Mouse (Mus musculus) heart, embryonic 10.5 days (tissue): ENCODE measurements around the gene Ppfia2. TPM values are rescaled to one million over a fixed set of nuclear protein-coding genes. Genes with fewer than 3 reads are reported as not detected.

Source experiments
- DNase-seq: peaks from one replicate; pipeline ENCODE4 v3.0.0-alpha.2; 2017; ENCODE audit warnings: low spot score
- H3K27ac ChIP-seq: fragments of 300-500 bp; sonication (generic); 2 replicates; pipeline ENCODE4 v1.5.1; 2016; ENCODE audit warnings: mild to moderate bottlenecking
- H3K27me3 ChIP-seq: fragments of 300-500 bp; sonication (generic); 2 replicates; pipeline ENCODE4 v1.6.1; 2016; ENCODE audit warnings: mild to moderate bottlenecking; ENCODE audit not compliant: poor library complexity, insufficient read depth, severe bottlenecking
- H3K36me3 ChIP-seq: fragments of 300-500 bp; sonication (generic); 2 replicates; pipeline ENCODE4 v1.6.1; 2016; ENCODE audit warnings: mild to moderate bottlenecking, moderate library complexity
- H3K4me1 ChIP-seq: fragments of 300-500 bp; sonication (generic); 2 replicates; pipeline ENCODE4 v1.6.1; 2016; ENCODE audit warnings: mild to moderate bottlenecking
- H3K4me3 ChIP-seq: fragments of 300-500 bp; sonication (generic); 2 replicates; pipeline ENCODE4 v1.5.1; 2016; ENCODE audit warnings: mild to moderate bottlenecking, moderate library complexity
- H3K9me3 ChIP-seq: fragments of 300-500 bp; sonication (generic); 2 replicates; pipeline ENCODE4 v1.6.1; 2016; ENCODE audit warnings: mild to moderate bottlenecking, moderate library complexity
- WGBS: fragments of 180-500 bp; shearing (Covaris S2); methylation state at CpG from one replicate; pipeline ENCODE4 v1.1.7; 2016; 5-methylcytosine and 5-hydroxymethylcytosine counted together
- polyA plus RNA-seq: library from polyadenylated mRNA; unstranded; fragments of >200 nt; fragmentation: Nextera tagmentation; extraction: Ambion mirVana; gene quantifications from 2 replicates; pipeline ENCODE4 v1.2.1, GENCODE M21; 2016

Gene Ppfia2
- polyA plus RNA-seq, 1 experiment from 2014 or later: 0.10 TPM

- 68% methylated on average over 2 of the region's 2 CpGs for WGBS
- no peak overlapping the region for H3K27ac ChIP-seq
- H3K4me1 ChIP-seq: no peaks in the 10 kb centered on the region
- DNase-seq: no peak
- H3K36me3 ChIP-seq: no peaks in the 10 kb centered on the region
- H3K27me3 ChIP-seq: no peaks in the 10 kb centered on the region
- H3K9me3 ChIP-seq: no peaks in the 10 kb centered on the region
- H3K4me3 ChIP-seq: no peak overlapping the region
Observed at GRCm38 (mm10) chr10:106732265-106732664, 262.1 kb downstream of the Ppfia2 start.

GRCm38 (mm10) chr10:106736230-106737063, 266.3 kb downstream of the Ppfia2 start:
- WGBS: 85% methylated on average over 4 of the region's 4 CpGs
- no peak for DNase-seq
- no peaks in the 10 kb centered on the region for H3K4me1 ChIP-seq
- no peak overlapping the region for H3K27ac ChIP-seq
- H3K4me3 ChIP-seq: no peak overlapping the region
- H3K9me3 ChIP-seq: no peaks in the 10 kb centered on the region
- H3K27me3 ChIP-seq: no peaks in the 10 kb centered on the region
- H3K36me3 ChIP-seq: no peaks in the 10 kb centered on the region

DNA sequence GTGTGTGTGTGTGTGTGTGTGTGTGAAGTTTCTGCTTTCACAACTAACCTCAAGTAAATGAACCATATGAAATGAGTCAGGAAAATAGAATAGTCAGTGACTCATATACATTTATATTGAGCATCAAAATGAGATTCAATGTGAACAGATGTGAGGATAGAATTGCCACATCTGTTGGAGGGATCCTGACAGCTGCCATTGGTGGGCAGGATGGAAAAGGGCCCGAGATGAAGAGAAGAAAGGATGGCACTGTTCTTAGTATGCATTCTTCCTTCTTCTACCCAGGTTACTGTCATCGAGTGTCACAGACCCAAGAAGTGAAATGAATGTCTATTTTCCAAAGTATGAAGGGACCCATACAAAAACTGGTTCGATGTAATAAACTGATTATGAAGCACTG, 268.1 kb downstream of the Ppfia2 start:
- no peak overlapping the region for H3K4me3 ChIP-seq
- no peaks in the 10 kb centered on the region for H3K36me3 ChIP-seq
- WGBS: 67% methylated on average over 3 of the region's 3 CpGs
- H3K9me3 ChIP-seq: no peaks in the 10 kb centered on the region
- no peak overlapping the region for H3K27ac ChIP-seq
- no peaks in the 10 kb centered on the region for H3K4me1 ChIP-seq
- no peaks in the 10 kb centered on the region for H3K27me3 ChIP-seq
- no peak for DNase-seq

GRCm38 (mm10) chr10:106744966-106745365, 274.8 kb downstream of the Ppfia2 start:
- no peaks in the 10 kb centered on the region for H3K4me1 ChIP-seq
- H3K36me3 ChIP-seq: no peaks in the 10 kb centered on the region
- H3K9me3 ChIP-seq: no peaks in the 10 kb centered on the region
- no peak overlapping the region for H3K27ac ChIP-seq
- no peak overlapping the region for H3K4me3 ChIP-seq
- DNase-seq: no peak
- no peaks in the 10 kb centered on the region for H3K27me3 ChIP-seq

- WGBS: 83% methylated on average over 6 of the region's 6 CpGs
- Histone ChIP-seq H3K9me3 (no peaks in the 10 kb centered on the region), H3K27ac (no peak overlapping the region), H3K27me3 (no peaks in the 10 kb centered on the region), H3K36me3 (no peaks in the 10 kb centered on the region), H3K4me1 (no peaks in the 10 kb centered on the region), H3K4me3 (no peak overlapping the region)
- no peak for DNase-seq
Observed at GRCm38 (mm10) chr10:106761061-106761460, 290.9 kb downstream of the Ppfia2 start.

DNA sequence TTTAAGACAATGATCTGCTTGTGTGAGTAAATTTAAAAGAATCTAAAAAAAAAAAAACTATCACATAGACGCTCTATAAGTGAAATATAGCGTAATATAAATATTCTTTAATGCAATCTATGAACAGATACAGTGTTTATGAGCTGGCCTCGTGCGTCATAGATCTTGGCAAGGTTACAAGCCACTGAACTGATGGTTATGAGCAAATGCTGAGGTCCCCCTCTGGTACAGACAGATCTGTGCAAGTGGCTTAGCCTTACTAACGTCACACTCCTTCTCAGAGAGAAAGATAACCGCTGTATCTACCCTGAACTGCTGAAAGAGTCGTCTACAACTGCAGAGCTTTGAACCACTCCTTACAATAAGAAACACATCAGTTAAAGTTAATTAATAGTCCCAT, 293.6 kb downstream of the Ppfia2 start:
- 74% methylated on average over 7 of the region's 7 CpGs for WGBS
- Histone ChIP-seq H3K4me1 (no peaks in the 10 kb centered on the region), H3K36me3 (no peaks in the 10 kb centered on the region), H3K4me3 (no peak overlapping the region), H3K9me3 (no peaks in the 10 kb centered on the region), H3K27ac (no peak overlapping the region), H3K27me3 (no peaks in the 10 kb centered on the region)
- no peak for DNase-seq

GRCm38 (mm10) chr10:106775571-106775970, 305.4 kb downstream of the Ppfia2 start:
- H3K27ac ChIP-seq: no peak overlapping the region
- no peaks in the 10 kb centered on the region for H3K36me3 ChIP-seq
- H3K4me3 ChIP-seq: no peak overlapping the region
- WGBS: 73% methylated on average over 1 of the region's 1 CpGs
- H3K27me3 ChIP-seq: no peaks in the 10 kb centered on the region
- H3K4me1 ChIP-seq: no peaks in the 10 kb centered on the region
- DNase-seq: no peak
- no peaks in the 10 kb centered on the region for H3K9me3 ChIP-seq

DNA sequence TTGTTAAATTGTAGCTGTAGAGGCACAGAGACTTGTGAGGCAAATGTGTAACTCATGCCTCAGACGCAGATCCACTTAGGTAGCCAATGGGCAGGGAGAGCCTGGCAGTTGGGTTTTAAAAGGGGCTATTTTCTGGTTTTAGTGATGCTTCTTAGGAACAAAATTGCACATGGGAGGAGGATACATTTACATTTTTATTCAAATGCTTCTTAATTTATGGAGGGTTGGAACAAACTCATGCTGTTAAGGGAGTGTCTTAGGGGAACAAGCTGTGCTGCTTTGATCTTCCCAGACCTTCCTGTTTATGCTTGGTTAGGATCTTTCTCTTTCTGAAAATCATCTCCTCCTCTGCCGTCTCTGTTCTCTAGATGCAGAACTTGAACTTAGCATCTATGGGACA, 345.3 kb downstream of the Ppfia2 start:
- Histone ChIP-seq H3K4me3 (no peak overlapping the region), H3K36me3 (no peaks in the 10 kb centered on the region), H3K27ac (no peak overlapping the region), H3K4me1 (no peaks in the 10 kb centered on the region), H3K9me3 (no peaks in the 10 kb centered on the region), H3K27me3 (no peaks in the 10 kb centered on the region)
- WGBS: 67% methylated on average over 2 of the region's 2 CpGs
- DNase-seq: no peak

DNA sequence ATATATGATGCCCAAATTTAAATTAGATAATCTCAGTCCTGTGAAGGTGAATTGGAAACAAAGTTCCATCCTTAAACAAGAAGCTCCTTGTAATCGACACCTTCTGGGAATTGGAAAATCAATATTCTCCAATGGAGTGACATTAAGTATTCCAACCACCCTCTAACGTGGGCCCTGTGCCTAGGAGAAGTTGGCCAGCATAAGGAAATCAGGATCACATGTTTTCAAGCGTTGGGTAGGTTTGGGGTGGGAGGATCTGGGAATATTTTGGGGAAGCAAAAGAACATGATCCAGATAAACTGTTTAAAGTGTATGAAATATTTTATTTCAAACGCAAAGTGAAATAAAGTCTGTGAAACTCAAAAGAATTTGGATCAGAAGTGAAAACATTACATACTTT, 348.2 kb downstream of the Ppfia2 start:
- no peaks in the 10 kb centered on the region for H3K27me3 ChIP-seq
- no peaks in the 10 kb centered on the region for H3K36me3 ChIP-seq
- no peak overlapping the region for H3K27ac ChIP-seq
- no peaks in the 10 kb centered on the region for H3K4me1 ChIP-seq
- DNase-seq: no peak
- H3K4me3 ChIP-seq: no peak overlapping the region
- no peaks in the 10 kb centered on the region for H3K9me3 ChIP-seq
- WGBS: 77% methylated on average over 4 of the region's 4 CpGs

- Histone ChIP-seq H3K9me3 (no peaks in the 10 kb centered on the region), H3K27ac (no peak overlapping the region), H3K4me3 (no peak overlapping the region), H3K4me1 (no peaks in the 10 kb centered on the region), H3K27me3 (no peaks in the 10 kb centered on the region), H3K36me3 (no peaks in the 10 kb centered on the region)
- no peak for DNase-seq
- WGBS: 81% methylated on average over 1 of the region's 1 CpGs
Observed at GRCm38 (mm10) chr10:106824215-106824614, 354.1 kb downstream of the Ppfia2 start.

DNA sequence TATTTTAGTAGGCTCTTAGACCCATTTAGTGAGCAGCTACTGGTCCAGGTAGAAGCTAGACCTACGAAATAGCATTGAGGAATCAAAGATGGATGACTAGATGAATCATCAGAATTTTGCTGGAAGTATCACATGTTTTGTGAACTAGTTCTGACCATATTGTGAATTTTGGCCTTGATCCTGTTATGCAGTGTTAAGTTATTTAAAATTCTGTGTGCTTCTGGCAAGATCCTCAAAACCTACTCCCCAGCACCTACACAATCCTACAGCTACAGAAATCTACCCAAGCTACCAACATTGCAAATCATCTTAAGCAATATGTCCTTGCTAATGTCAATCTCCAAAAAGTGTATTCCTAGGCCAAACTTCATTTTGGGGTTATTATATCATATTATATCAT, 368.3 kb downstream of the Ppfia2 start:
- DNase-seq: no peak
- WGBS: 71% methylated on average over 1 of the region's 1 CpGs
- Histone ChIP-seq H3K4me1 (no peaks in the 10 kb centered on the region), H3K36me3 (no peaks in the 10 kb centered on the region), H3K4me3 (no peak overlapping the region), H3K27me3 (no peaks in the 10 kb centered on the region), H3K9me3 (no peaks in the 10 kb centered on the region), H3K27ac (no peak overlapping the region)

GRCm38 (mm10) chr10:106858106-106858505, 388.0 kb downstream of the Ppfia2 start:
- H3K36me3 ChIP-seq: no peaks in the 10 kb centered on the region
- no peaks in the 10 kb centered on the region for H3K4me1 ChIP-seq
- WGBS: 78% methylated on average over 6 of the region's 6 CpGs
- no peaks in the 10 kb centered on the region for H3K9me3 ChIP-seq
- no peak overlapping the region for H3K27ac ChIP-seq
- DNase-seq: no peak
- no peaks in the 10 kb centered on the region for H3K27me3 ChIP-seq
- H3K4me3 ChIP-seq: no peak overlapping the region

- WGBS: 76% methylated on average over 4 of the region's 4 CpGs
- Histone ChIP-seq H3K4me1 (no peaks in the 10 kb centered on the region), H3K27ac (no peak overlapping the region), H3K9me3 (no peaks in the 10 kb centered on the region), H3K27me3 (no peaks in the 10 kb centered on the region), H3K36me3 (no peaks in the 10 kb centered on the region), H3K4me3 (no peak overlapping the region)
- no peak for DNase-seq
Observed at GRCm38 (mm10) chr10:106870233-106870632, 400.1 kb downstream of the Ppfia2 start.

DNA sequence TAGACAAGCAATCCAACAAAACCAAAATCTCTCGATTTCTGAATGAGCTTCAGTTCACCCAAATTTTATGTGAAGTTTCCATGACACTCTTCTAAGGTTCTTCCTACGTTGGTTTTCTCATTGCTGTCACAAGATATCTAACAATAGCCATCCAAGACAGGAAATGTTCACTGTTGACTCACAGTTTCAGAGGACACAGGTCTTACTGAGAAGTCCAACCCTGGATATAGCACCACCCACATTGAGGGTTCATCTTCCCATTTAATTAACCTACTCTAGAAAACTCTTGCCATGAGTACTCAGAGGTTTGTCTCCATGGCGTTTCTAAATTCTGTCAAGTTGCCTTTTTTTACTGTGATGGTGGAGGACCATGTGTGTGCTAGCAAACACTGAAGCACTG, 401.7 kb downstream of the Ppfia2 start:
- DNase-seq: no peak
- H3K9me3 ChIP-seq: no peaks in the 10 kb centered on the region
- no peaks in the 10 kb centered on the region for H3K36me3 ChIP-seq

More for the DNA sequence above, 401.7 kb downstream of the Ppfia2 start:
- H3K27ac ChIP-seq: no peak overlapping the region
- H3K27me3 ChIP-seq: no peaks in the 10 kb centered on the region
- 74% methylated on average over 3 of the region's 3 CpGs for WGBS
- H3K4me3 ChIP-seq: no peak overlapping the region
- no peaks in the 10 kb centered on the region for H3K4me1 ChIP-seq
